Mouse (Mus musculus) midbrain, embryonic 14.5 days (tissue): ENCODE measurements around the gene Rfx3. TPM values are rescaled to one million over a fixed set of nuclear protein-coding genes. Genes with fewer than 3 reads are reported as not detected.
A peak's percentile ranks its signal among the peaks of the same experiment; 100 is the strongest.

Experiments
- ATAC-seq: fragments of 200-750 bp; cut with Nextera tagmentation; 2 replicates; pipeline ENCODE4 v1.8.0; 2017; ENCODE audit warnings: moderate number of reproducible peaks, moderate library complexity; ENCODE audit not compliant: low FRiP score, low TSS enrichment
- DNase-seq: peaks from one replicate; pipeline ENCODE4 v3.0.0-alpha.2; 2015
- H3K27ac ChIP-seq: fragments of 300-500 bp; sonication (generic); replicated peaks from 2 replicates; pipeline ENCODE4 v1.5.1; 2014; ENCODE audit warnings: mild to moderate bottlenecking, low read depth, low read length, moderate library complexity
- H3K27me3 ChIP-seq: fragments of 300-500 bp; sonication (generic); 2 replicates; pipeline ENCODE4 v1.6.1; 2014; ENCODE audit warnings: low read length, control low read depth, mixed read lengths; ENCODE audit not compliant: control insufficient read depth, insufficient read depth
- H3K36me3 ChIP-seq: fragments of 300-500 bp; sonication (generic); 2 replicates; pipeline ENCODE4 v1.6.1; 2014; ENCODE audit warnings: low read length, control low read depth; ENCODE audit not compliant: control insufficient read depth, insufficient read depth
- H3K4me1 ChIP-seq: fragments of 300-500 bp; sonication (generic); 2 replicates; pipeline ENCODE4 v1.6.1; 2014; ENCODE audit warnings: mild to moderate bottlenecking, antibody characterized with exemption, low read length, control low read depth; ENCODE audit not compliant: control insufficient read depth, insufficient read depth
- H3K4me2 ChIP-seq: fragments of 300-500 bp; sonication (generic); 2 replicates; pipeline ENCODE4 v1.6.1; 2014; ENCODE audit warnings: mild to moderate bottlenecking, low read length, moderate library complexity
- H3K4me3 ChIP-seq: fragments of 300-500 bp; sonication (generic); replicated peaks from 2 replicates; pipeline ENCODE4 v1.5.1; 2014; ENCODE audit warnings: low read depth, low read length
- H3K9ac ChIP-seq: fragments of 300-500 bp; sonication (generic); replicated peaks from 2 replicates; pipeline ENCODE4 v1.6.1; 2014; ENCODE audit warnings: mild to moderate bottlenecking, low read length, moderate library complexity
- H3K9me3 ChIP-seq: fragments of 300-500 bp; sonication (generic); 2 replicates; pipeline ENCODE4 v1.6.1; 2016; ENCODE audit warnings: low read length, control low read depth, mixed read lengths; ENCODE audit not compliant: control insufficient read depth
- WGBS: fragments of 180-500 bp; shearing (Covaris S2); extraction: QIAGEN DNeasy Blood & Tissue Kit; methylation state at CpG from one replicate; pipeline ENCODE4 v1.1.7; 2014; 5-methylcytosine and 5-hydroxymethylcytosine counted together
- polyA plus RNA-seq: library from polyadenylated mRNA; unstranded; fragments of >200 nt; fragmentation: Nextera tagmentation; extraction: Ambion mirVana; gene quantifications from 2 replicates; pipeline ENCODE4 v1.2.1, GENCODE M21; 2014

Gene Rfx3
- polyA plus RNA-seq, 1 experiment from 2014 or later, result 37.8 TPM

DNA sequence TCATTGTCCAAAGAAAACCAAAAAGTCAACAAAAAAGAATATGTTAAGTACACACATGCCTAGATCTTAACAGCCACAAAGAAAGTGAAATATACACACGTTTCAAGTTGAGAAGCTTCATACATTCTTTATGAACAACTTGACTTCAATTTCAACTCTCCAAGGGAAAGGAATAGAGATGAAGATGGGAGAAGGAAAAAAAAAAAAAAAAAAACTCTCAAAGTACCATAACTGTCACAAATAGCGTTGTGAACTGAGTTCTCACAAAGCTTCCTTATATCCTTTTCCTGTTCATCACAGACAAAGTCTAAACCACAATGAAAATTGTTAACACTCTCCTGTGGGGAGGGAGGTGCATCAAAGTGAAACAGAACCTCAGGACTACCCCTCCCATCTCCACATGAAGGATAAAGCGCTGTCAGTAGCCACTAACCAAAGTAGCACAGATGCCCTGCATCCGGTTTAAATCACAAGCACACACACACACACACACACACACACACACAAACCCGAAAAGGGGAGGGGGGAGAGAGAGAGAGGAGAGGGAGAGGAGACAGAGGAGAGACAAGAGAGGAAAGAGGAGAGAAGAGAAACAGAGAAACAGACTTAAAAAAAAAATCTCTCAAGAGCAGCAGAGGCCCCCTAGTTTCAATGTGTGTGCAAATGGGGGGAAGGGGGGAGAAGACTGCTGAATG, 1.2 kb downstream of the Rfx3 start:
- H3K4me1 ChIP-seq, result peaks cover 21% of the 10 kb centered on the region
- H3K36me3 ChIP-seq, result no peaks in the 10 kb centered on the region
- DNase-seq (peak; percentile 69), ATAC-seq (no peak)
- 0% methylated on average over 5 of the region's 5 CpGs for WGBS
- H3K27me3 ChIP-seq, result no peaks in the 10 kb centered on the region
- no peaks in the 10 kb centered on the region for H3K9me3 ChIP-seq
- peak overlapping the region; percentile 97 for H3K9ac ChIP-seq
- H3K4me3 ChIP-seq, result peak overlapping the region; percentile 93
- peak overlapping the region; percentile 54 for H3K4me2 ChIP-seq
- H3K27ac ChIP-seq, result peak overlapping the region; percentile 100

DNA sequence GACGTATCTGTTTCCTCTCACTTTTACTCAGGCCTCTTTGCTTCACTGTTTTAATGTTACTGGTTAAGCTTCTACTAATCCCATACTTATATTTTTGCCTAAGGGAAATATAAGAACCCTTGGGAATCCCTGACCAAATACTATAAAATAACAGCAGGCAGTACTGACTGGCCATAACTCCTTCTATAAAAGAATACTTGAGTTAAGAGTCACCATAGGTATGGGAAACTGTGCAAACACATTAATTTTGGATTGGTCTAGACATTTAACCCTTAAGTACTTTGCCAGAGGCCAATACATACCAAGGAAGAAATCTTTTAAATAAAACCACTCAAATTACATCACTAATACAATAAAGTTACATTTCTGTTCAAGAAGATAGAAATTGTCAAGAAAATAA, 6.8 kb downstream of the Rfx3 start:
- Histone ChIP-seq H3K4me1 (peaks cover 20% of the 10 kb centered on the region; the same call in 1 of the 2 replicates), H3K9ac (no peak overlapping the region), H3K27me3 (no peaks in the 10 kb centered on the region), H3K36me3 (no peaks in the 10 kb centered on the region), H3K4me2 (no peak overlapping the region), H3K4me3 (no peak overlapping the region), H3K27ac (no peak overlapping the region), H3K9me3 (no peaks in the 10 kb centered on the region)
- DNase-seq (no peak), ATAC-seq (no peak)
- WGBS, result 63% methylated on average over 1 of the region's 1 CpGs

DNA sequence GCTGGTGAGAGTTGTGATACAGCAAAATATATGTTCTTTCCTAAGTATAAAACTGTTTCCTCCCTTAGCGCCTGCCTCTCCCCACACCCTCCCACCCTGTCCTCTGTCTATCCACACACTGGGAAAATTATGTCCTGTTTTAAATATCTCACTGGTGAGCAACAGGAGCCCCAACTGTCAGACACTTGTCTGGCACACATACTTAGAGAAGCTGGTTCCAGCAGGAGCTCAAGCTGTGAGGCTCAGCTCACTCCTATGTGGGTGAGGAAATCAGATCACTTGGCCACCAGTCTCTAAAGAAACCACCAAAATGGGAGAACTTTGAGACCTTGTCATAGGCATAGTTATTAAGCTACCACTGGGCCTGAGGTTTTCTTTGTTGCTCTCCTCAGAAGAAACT, 7.5 kb downstream of the Rfx3 start:
- DNase-seq, result no peak
- no peak overlapping the region for H3K4me2 ChIP-seq
- no peak overlapping the region for H3K9ac ChIP-seq
- WGBS, result 95% methylated on average over 1 of the region's 1 CpGs
- H3K27me3 ChIP-seq, result no peaks in the 10 kb centered on the region
- no peak overlapping the region for H3K27ac ChIP-seq
- H3K9me3 ChIP-seq, result no peaks in the 10 kb centered on the region
- H3K4me3 ChIP-seq, result no peak overlapping the region
- H3K4me1 ChIP-seq, result peaks cover 18% of the 10 kb centered on the region; the same call in 1 of the 2 replicates
- no peak for ATAC-seq
- no peaks in the 10 kb centered on the region for H3K36me3 ChIP-seq

DNA sequence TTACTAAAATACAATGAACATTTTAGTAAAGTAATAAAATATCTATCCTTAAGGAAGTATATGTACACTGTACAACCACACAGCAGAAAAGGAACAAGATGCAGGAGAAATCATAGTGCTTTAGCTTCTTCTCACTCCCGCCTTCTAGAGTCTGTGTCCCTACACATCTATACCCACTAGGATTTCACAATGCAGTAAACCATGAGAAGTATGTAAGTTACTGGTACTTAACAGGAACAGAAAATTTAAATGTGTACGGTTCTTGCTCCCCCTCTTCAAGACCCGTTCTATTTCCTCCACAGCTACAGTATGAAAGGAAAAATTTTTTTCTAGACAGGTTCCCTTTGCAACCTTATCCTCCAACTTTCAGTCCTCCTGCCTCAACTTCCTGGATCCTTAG, 8.3 kb downstream of the Rfx3 start:
- DNase-seq, result no peak
- Histone ChIP-seq H3K36me3 (no peaks in the 10 kb centered on the region), H3K9me3 (no peaks in the 10 kb centered on the region), H3K4me3 (no peak overlapping the region), H3K9ac (no peak overlapping the region), H3K4me2 (no peak overlapping the region), H3K4me1 (peaks cover 18% of the 10 kb centered on the region; the same call in 1 of the 2 replicates), H3K27ac (no peak overlapping the region), H3K27me3 (no peaks in the 10 kb centered on the region)
- WGBS, result 93% methylated on average over 3 of the region's 3 CpGs
- ATAC-seq, result no peak

DNA sequence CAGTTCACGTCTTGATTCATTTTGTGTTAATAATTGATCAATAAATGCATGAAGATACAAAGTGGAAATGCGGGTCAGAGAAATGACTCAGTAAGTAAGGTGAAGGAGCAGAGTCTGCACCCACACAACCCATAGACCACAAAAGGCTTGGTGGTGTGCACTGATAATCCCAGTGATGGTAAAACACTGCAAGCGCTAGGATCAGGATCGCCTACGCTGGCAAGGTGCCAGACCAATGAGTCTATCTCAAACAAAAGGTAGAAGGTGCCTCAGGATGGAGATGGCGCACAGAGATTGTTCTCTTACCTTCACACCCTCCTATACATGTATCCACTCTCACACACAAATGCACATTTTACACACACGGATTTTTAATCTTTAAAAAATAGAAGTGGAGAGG, 18.2 kb downstream of the Rfx3 start:
- no peak overlapping the region for H3K4me3 ChIP-seq
- H3K9ac ChIP-seq, result no peak overlapping the region
- H3K4me2 ChIP-seq, result no peak overlapping the region
- no peak overlapping the region for H3K27ac ChIP-seq
- DNase-seq (peak; percentile 33), ATAC-seq (no peak)
- no peaks in the 10 kb centered on the region for H3K27me3 ChIP-seq
- 76% methylated on average over 7 of the region's 7 CpGs for WGBS
- H3K36me3 ChIP-seq, result no peaks in the 10 kb centered on the region
- H3K4me1 ChIP-seq, result peaks cover 3% of the 10 kb centered on the region; the same call in 1 of the 2 replicates
- no peaks in the 10 kb centered on the region for H3K9me3 ChIP-seq

DNA sequence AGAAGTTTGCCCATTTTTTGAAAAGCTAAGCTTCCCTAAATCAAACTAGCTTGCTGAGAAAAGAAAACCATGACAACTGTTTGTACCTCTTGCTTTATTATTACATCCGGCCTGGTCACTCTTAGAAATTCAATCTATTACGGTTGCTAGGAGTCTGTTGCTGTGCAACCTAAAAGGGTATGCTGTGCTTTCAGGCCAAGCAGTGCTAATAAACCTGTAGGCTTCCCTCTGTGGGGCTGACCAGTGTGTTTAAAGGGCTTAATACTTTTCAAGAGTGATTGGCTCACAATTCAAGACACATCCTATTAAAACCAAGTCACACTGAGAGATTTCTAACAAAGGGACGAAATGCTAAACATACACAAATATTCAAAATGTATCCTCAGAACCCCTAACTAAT, 22.2 kb downstream of the Rfx3 start:
- Histone ChIP-seq H3K4me3 (no peak overlapping the region), H3K27ac (no peak overlapping the region), H3K9me3 (no peaks in the 10 kb centered on the region), H3K4me2 (no peak overlapping the region), H3K9ac (no peak overlapping the region), H3K27me3 (no peaks in the 10 kb centered on the region), H3K4me1 (peaks cover 3% of the 10 kb centered on the region; the same call in 1 of the 2 replicates), H3K36me3 (no peaks in the 10 kb centered on the region)
- DNase-seq (peak; percentile 66), ATAC-seq (no peak)
- 2% methylated on average over 3 of the region's 3 CpGs for WGBS

DNA sequence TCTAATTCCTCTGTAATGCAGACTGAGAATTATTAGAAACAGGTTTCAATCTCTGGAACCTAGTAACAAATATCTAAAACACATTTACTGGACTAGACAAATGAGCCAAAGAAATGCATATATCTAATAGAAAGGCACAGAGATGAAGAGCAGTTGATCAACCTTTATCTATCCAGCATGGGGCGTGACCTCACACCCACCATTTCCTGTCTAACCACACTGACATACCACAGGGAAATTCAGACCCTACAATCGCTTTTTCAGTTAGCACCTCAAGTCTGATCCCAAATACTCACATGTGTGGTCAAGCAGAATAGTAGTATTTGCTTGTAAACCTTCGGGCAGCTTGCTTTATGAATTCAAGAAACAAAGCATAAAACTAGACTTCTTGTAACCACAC, 43.4 kb downstream of the Rfx3 start:
- H3K9me3 ChIP-seq, result 0 out of 2 replicates have a peak, but pooled peaks cover 3% of the 10 kb centered on the region
- WGBS, result 94% methylated on average over 3 of the region's 3 CpGs
- H3K4me1 ChIP-seq, result no peaks in the 10 kb centered on the region
- H3K27me3 ChIP-seq, result no peaks in the 10 kb centered on the region
- DNase-seq, result no peak
- no peak for ATAC-seq
- peaks cover 5% of the 10 kb centered on the region; the same call in 1 of the 2 replicates for H3K36me3 ChIP-seq
- no peak overlapping the region for H3K27ac ChIP-seq
- H3K4me2 ChIP-seq, result no peak overlapping the region
- no peak overlapping the region for H3K9ac ChIP-seq
- H3K4me3 ChIP-seq, result no peak overlapping the region

DNA sequence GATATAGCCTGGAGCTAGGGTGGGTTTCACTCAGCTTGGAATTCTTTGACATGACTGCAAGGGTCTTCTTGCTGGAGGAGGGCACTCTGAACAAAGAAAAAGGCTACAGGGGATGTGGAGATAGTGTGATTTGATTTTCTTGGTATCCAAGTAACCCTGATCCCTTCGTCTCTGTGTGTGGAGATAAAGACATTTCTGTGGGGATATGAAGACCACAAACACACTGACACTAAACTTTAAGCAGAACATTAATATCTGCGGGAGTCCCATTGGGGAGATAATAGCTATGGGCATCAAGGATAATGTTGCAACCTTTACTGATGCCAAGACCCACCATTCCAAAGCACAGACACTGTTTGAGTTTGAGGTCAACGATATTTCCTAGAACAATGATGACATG, 49.7 kb downstream of the Rfx3 start:
- H3K9me3 ChIP-seq, result no peaks in the 10 kb centered on the region
- no peak for DNase-seq
- no peak for ATAC-seq
- no peak overlapping the region for H3K4me2 ChIP-seq
- H3K4me1 ChIP-seq, result no peaks in the 10 kb centered on the region
- no peak overlapping the region for H3K4me3 ChIP-seq
- peaks cover 2% of the 10 kb centered on the region; the same call in 1 of the 2 replicates for H3K36me3 ChIP-seq
- no peak overlapping the region for H3K9ac ChIP-seq
- 93% methylated on average over 3 of the region's 3 CpGs for WGBS
- no peaks in the 10 kb centered on the region for H3K27me3 ChIP-seq
- no peak overlapping the region for H3K27ac ChIP-seq

DNA sequence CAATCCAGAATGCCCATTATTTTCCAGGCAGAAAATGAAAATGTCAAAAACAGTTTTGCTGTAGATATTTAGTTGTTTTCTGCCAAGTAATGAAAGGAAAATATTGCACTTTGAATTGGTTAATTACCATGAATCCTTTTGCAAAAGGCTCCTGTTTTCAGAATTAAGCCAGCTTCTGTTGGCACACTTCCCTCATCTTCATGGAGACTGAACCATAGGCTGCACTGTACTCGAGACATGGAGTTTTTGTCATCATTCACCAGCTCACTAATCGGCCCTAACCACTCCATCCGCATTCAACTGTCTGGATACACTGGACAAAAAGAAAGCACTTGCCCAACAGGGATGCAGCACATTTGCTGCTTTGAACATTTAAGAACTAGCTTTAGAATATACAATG, 75.5 kb downstream of the Rfx3 start:
- ATAC-seq (no peak), DNase-seq (peak; percentile 39)
- Histone ChIP-seq H3K9ac (0 out of 2 replicates have a peak overlapping the region, but pooled peaks have one; percentile 7), H3K27me3 (no peaks in the 10 kb centered on the region), H3K4me1 (0 out of 2 replicates have a peak, but pooled peaks cover 7% of the 10 kb centered on the region), H3K36me3 (no peaks in the 10 kb centered on the region), H3K4me2 (no peak overlapping the region), H3K9me3 (no peaks in the 10 kb centered on the region), H3K4me3 (no peak overlapping the region), H3K27ac (no peak overlapping the region)
- WGBS, result 47% methylated on average over 3 of the region's 3 CpGs
